Mouse (Mus musculus) layer of hippocampus, postnatal 14 days (tissue): ENCODE data around the gene Katnal1. TPM values are rescaled to one million over a fixed set of nuclear protein-coding genes. Genes with fewer than 3 reads are reported as not detected.

ENCODE experiments used
- DNase-seq, 2 experiments: peaks; one replicate each; pipeline ENCODE4 v3.0.0; 2021 to 2022; ENCODE audit warnings: low spot score in 2 of 2, mixed read lengths in 1 of 2
- total RNA-seq, 2 experiments: library from RNA; stranded (reverse); gene quantifications; 2 replicates each; pipeline ENCODE4 v1.2.3; 2021

Katnal1 gene
- total RNA-seq, 2 experiments from 2014 or later, result 51.0 to 52.2 TPM

DNA sequence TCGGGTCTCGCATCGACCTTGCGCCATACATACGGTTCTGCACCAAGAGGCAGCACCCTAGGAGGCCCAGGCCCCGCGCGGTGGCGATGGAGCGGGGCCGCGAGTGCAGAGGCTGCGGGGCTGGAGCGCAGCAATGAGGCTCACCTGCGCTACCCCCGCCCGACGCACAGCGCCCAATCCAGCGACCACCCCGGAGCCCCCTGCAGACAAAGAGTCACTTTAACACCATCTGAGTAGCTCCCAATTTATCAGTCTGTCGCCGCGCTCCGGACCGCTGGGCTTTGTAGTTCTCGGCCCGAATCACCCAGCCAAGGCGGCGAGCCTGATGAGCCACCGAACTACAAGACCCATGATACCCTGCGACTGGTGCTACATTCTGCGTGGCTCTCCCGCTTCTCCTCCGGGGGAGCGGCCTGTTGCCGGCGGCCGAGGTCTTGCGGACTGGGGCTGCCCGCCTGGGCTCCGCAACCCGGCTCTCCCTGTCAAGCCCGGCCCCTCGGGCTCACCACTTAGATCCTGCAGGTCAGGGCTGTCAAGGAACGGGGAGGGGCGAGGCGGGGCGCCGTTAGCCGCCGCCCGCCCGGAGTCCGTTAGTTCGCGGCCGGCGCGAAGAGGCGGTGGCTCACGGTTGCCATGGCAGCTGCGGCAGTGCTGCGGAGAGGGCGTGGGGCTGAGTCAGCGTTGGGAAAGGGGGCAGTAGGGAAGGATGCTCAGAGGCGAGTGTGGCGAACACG, 571 bp downstream of the Katnal1 start:
- peak; percentile 96 for DNase-seq

DNA sequence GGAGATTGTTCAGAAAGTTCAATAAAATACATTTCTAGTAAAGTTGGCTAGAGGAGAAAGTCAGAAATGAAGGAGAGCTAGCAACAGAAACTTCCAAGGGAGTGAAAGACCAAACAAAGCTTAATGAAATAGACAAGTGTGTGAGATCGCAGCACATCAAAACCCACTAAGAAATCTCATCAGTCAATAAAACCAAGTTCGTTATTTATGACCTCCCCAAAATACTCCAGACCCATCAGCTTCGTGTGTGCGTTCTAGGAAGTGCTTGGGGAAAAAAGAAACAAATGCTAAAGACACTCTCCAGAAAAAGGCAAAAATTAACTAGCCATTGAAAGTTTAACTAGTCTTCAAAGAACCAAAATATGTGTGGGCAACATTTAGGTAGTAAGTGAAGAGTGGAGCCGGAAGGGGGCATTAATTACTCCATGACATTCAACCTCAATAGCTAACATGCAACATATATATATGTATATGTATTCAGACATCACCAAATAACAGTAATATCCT, 1.4 kb downstream of the Katnal1 start:
- DNase-seq, result no peak

DNA sequence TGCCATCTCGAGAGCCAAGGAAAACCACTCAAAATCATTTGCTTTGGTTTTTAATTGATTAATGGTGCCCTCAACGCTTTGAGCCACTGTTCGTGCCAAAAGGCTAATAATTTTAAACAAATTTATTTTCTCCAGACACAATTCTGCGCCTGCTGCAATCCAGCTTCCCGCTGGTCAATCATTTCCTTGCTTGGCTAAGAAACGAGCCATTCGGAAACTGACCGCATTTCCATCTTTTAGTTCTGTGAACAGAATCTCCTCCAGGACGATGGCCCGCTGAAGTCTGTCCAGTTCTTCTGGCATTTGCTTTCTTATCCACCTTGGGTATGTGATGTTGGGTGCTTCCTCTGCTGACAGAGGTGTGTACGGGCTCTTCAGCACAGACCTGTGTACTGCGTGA, 4.5 kb downstream of the Katnal1 start:
- DNase-seq, result no peak

DNA sequence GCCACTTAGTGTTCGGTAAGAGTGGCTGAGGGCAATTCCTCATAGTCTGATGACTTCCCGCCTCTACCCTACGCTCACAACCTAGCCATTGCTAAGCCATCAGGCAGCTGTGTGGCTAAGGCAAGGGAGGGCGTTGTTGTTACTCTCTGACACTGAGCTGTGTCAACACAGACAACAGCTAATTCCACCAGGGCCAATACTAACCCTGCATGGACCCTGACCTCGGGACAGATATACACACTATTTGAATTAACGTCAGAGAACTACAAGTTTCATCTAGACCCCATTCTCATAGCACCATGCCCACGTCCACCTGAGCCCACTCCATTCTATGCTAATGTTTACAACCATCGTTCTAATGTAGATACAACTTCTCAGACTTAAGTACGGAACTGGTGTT, 5.1 kb downstream of the Katnal1 start:
- no peak for DNase-seq

DNA sequence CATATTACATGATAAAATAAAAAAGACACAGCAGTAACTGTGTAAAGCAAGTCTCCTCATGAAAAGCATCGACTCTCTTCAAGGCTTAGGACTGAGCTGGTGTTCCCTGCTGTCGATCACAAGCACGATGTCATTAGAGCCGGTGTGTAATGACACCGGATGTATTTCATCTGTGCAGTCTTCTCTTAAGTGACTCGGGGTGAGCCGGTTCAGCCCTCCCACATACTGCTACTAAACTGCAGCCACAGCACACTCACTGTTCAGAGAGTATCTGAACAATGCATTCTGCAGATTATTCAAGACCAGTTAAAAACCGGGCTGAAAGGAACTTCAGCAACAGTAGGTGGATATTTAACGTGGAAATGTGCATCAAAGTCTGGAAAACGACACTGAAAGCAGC, 5.7 kb downstream of the Katnal1 start:
- no peak for DNase-seq

DNA sequence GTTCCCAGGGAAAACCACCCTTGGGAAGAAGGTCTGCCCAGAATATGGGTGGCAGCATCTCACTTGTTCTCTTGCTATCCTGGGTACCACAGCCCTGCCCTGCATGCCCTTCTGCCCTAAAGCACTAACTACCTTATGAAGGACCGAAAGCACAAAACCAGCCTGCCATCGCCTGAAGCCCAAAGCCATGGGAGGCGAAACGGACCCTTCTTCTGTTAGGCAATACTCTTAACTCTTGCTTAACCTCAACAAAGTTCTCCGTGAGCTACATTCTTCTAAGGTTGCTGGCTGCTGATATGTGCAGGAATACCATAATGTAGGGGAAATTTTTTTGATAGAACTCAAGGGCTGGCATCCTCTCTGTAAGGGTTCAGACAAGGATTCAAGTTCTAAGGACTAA, 6.3 kb downstream of the Katnal1 start:
- no peak for DNase-seq

DNA sequence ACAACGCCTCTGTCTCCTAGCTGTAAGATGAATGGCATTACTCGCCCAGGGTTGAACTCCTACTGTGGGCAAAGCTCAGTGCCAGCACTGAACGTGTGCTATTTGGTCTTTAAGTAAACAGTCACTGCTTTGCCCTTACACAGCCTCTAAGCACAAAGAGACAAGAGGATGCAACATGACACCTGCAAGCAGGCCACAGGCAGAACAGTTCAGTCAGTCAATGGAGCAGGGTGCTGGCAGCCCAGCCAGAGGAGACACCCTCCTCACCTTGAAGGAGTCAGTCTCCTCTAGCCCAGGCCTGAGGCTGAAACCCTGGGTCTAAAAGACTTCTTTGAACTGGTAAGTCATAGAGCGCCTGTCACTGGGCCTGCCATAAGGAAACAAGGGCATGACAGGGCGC, 11.1 kb downstream of the Katnal1 start:
- no peak for DNase-seq

DNA sequence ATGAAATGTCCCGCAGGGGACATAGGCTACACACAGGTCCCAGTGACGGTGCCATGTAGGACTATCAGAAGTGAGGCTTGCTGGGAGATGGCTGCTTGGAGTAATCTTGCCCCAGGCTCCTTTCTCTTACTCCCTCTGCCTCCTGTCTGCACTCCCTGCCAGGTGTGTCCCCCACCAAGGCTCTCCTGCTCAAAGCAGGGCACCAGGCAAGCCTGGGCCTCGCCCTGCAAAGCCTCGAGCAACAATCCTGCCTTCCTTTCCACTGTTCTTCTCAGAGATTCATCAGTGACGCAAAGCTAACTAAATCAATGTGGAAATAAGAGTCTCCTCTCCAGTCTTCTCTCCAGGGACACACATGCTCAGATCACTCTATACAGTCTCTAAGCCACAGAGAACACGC, 12.3 kb downstream of the Katnal1 start:
- DNase-seq, result no peak

DNA sequence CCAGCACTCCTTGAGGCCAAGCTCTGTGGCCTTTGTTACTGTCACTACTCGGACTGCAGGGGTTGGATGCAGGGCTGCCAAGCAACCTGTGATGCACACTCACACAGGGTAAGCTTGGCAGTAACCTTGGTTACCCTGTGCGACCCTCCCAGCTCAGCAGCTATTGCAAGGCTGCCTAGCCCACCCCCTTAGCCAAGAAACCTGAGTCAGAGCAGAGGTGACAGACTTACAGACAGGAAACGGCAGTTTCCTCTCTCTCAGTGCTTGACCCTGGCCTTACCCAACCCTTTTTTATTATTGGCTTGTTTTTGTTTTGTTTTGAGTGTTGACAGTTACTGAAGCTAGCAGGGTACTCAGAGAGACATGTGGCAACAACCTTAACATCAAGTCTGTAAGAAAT, 16.9 kb downstream of the Katnal1 start:
- DNase-seq, result no peak

DNA sequence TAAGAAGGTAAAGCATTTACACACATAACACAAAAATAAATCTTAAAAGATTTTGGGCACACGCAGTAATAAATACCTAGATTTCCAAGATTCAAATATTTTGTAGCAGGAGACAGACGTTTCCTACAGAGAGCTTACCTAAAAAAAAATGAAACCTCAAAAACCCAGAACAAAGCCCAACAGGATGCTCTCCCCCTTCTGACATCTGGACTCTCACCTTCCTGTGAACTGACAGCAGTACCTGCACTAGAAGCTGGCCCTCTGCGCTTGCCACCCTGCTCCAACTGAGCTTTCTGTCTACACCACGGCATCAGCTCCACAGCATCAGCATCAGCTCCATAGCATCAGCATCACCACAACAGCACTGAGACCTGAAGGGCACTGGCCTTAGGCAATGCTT, 19.1 kb downstream of the Katnal1 start:
- no peak for DNase-seq

DNA sequence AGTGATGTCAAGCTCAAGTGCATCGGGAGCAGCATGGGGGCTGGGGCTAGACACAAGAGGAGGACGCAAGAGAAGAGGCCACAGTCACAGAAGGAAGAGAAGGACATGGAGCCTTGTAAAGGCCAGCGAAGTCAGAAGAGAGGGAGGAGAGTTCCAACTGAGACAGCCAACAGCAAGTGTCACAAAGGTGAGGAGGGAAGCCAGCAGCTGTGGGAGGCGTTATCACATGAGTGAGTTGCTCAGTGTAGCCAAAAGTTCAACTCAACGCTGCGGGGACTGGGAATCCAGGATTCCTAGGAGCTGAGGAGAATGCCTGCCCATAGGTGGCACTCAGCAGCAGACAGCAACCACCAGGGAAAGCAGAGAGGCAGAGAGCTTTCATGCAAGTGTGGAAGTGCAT, 19.7 kb downstream of the Katnal1 start:
- peak in 1 of 2 experiments; percentile 28 for DNase-seq

DNA sequence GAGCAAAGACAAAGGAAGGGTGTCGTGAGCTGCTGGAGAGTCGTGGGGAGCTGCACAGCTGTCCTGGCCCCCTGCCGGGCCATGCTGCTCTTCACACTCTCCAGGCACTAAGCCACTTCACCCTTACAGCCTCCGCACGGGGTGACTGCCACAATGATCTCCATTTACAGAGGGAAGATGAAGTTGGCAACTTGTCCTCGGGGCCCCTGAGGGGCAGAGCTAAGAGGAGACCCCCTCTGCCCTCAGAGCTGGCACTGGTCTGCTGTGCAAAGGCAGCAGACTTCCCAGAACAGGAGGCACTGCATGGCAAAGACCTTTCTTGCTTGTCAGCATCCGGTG, 20.1 kb downstream of the Katnal1 start:
- peak; percentile 24 to 37 for DNase-seq

DNA sequence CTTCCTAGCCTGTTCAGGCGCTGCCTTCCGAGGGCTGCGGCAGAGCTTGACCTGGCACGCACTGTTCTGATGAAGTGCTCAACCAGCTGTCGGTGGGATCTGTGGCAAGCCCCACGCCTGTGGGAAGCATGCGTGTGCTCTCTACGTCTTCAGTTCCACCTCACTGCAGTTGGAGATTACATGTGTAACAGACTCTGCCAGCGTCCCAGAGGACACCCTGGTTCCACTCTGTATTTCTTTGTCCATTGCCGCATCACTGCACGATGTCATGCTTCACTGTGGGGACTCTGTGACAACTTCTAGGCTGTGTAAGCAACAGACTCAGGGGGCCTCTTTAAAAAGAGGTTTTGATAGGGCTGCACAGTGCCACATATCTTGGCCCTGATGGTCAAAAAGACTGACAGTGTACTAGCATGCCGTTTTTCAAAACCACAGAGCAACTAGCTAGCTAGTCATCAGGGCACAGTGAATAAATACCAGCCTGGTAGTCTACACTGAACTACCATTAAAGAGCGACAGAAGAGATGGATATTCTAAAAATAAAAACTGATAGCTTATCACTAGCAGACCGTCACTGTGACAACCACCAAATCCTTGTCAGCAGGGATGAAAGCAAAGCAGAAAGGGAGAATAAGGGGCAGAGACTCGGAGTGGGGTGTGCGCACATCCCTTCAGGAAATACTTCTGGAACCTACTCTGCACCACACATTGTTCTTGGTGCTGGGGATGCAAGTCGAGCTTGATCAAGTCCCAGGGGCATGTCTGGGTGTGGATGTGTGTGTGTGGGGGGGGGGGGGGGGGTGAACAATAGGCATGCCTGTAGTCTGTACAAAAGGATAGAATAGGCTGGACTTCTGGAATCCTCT, 20.7 kb downstream of the Katnal1 start:
- DNase-seq, result peak; percentile 26 to 27

DNA sequence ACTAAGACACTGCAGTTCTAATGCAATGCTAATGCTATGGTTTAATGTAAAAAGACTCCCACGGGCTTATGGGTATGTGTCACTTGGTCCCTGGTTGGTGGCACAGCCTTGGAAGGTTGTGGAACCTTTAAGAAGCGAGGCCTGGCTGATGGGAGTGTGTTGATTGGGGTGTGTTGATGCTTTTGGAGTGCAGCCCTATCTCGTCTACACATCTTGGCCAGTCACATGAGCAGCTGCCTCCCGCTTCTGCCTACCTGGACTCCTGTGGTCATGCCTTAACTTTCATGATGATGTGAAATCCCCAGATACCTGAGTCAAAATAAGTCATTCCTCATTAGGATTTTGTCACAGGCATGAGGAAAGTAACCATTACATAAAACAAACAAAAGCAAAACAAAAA, 22.8 kb downstream of the Katnal1 start:
- DNase-seq, result no peak

DNA sequence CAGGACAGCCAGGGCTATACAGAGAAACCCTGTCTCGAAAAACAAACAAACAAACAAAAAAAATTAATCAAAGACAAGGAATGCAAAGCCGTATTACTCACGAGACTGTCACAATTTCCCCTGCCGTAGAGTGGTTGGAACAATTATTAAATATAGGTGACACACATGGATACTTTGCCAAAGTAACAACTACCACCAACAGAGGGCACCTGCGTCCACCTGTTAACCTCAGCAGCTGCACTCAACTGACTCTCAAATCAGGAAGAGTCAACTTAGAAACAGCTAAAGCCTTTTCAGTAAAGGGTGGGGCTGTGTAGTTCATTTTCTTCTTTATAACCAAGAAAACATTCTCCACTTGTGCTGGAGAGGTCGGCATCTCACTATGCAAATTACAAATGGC, 24.3 kb downstream of the Katnal1 start:
- no peak for DNase-seq

DNA sequence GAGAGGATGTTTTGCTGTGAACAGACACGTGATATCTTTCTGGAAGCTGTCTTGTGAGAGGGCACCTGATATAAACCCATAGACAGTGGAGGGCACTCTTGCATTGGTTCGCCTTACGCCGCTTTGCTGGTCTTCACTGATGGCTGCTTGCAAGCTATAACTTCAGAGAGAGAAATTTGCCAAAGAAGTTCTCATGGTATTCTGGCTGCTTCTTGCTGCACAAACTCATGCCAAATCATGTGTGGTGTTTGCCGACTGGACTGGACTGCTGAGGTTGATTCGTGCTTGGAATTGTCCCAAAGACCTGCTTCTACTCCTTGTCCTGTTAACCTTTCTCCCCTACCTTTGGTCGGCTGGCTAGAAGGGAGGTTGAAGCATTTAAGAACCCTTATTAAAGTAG, 29.8 kb downstream of the Katnal1 start:
- no peak for DNase-seq

DNA sequence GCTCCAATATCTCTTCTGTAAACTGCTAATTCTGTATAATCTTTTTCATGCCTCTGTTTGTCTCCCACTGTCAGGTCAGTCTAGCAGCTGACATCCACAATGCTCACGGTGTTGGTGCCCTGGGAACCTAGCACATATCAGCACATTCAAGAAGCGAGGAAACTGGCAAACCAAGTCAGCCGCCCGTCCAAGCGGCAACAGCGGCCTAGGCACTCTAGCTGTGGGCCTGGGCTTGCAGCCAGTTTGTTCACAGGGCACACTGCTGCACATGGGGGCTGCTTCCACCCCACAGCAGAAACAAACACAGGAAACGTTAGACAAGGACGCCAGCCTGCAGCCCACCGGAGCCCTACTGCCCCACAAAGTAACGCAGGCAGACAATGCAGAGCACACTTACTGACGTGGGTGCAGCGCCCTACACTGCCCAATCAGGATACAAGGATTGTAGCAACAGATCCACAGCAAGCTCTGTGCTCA, 31.1 kb downstream of the Katnal1 start:
- DNase-seq, result peak in 1 of 2 experiments; percentile 23

DNA sequence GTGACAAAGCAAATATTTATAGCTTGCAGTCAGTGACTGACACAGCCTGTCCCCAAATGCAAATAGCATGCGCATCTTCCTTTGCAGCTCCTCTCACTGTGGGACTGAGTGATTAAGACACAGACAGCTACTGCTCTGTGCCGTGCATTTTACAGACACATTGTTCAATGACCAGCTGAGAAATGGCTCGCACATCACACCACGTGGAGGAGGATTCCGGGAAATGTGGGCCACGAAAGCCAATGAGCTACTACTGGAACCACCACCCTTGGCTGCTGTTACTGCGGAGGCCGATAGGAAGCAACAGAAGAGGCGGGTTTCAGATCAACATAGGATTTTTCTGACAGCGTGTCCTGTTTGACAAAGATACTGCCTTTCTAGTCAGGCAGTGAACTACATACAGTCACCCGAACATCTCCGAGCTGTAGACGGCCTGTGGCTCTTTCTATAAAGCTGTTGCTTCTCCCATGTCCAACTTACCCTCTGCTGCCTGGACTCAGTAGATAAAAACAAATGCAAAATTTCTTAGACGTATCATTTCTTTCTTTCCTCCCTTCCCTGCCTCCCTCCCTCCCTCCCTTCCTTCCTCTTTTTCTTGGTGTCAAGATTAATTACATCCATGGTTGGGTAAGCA, 31.9 kb downstream of the Katnal1 start:
- DNase-seq, result peak; percentile 16 to 40

DNA sequence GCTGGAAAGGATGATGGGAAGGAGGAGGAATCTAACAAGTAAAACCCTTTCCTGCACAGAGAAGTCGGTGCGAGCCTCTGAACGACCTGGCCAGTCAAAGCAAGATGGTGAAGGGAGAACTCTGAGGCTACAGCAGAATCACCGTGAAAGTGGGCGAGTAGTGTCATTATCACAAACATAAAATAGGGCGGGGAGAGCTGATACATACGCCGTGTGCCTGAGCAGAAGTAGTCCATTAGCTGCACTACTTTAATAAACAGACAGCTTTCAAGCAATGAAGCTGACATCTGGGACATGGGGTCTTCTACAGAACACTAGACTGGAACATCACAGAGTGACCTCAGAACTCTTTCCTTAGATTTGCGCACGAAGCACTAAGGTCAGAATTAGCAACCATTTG, 32.6 kb downstream of the Katnal1 start:
- no peak for DNase-seq

DNA sequence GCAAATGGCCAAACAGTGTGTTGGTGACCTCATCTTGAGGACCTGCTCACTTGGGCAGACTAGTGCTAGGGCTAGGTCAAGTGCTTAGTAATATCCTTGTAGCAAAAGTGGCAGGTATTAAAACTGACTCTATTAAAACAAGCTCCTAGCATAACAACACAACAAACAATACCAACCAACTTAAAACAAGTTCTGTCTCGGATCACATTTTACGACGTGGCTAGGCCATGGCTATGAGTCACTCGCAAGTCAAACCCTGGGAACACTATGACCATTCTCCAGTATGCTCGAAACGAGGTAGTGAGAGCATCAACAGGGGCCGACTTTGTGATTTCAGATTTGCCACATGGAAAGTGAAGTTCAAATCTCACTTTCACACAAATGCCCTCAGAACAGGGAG, 33.3 kb downstream of the Katnal1 start:
- DNase-seq, result no peak

DNA sequence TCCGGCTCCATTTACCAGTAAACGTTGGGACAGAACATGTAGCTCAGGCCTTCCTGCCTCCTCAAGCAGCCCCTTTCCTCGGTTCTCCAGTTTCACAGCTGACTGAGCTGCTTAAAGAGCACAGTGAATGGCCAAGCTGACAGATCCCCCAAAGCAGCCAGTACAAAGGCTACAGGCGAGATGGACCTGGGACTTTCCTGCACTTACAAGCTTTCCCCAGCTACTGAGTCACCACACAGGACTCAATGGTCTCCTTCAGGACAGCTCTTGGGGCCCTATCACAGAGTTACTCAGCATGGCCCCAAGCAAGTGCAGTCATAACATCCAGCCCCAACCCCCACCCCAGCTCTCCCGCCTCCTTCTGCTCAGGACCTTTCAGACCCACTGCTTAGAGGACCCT, 34.1 kb downstream of the Katnal1 start:
- no peak for DNase-seq

DNA sequence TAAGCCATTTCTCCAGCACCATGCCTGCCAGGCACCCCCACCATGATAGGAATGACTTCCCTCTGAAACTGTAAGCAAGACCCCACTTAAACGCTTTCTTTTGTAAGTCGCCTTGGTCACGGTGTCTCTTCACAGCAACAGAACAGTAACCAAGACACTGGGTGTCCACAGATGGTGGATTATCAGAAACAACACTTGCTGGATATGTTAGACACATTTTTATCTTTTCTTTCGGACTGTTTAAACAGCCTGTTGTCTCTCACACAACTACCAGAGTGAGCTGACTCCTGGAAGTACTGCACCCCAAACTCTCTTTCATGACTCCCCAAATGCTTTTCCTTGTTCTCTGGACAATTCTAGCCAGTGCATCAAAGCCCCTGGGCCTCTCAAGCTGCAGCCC, 38.9 kb downstream of the Katnal1 start:
- no peak for DNase-seq
